8 mouse cellular contexts compared by ENCODE assay signal in genomic region chr13:99018526-99019201, GRCm38 (mm10). TPM values are rescaled to one million over a fixed set of nuclear protein-coding genes. Genes with fewer than 3 reads are reported as not detected.
DNase-seq lines count a peak whose midpoint lies in the region; ATAC-seq and TF ChIP-seq lines count a peak whose summit lies in the region.

No protein-coding gene starts in this region.

- H3K27me3 ChIP-seq in lung, embryonic 14.5 days (ENCODE audit: insufficient read depth, low read length): no peaks in the 10 kb centered on the region
- no peaks in the 10 kb centered on the region for H3K27me3 ChIP-seq in embryonic facial prominence, embryonic 10.5 days (replicated peaks; ENCODE audit: low read depth, poor library complexity, severe bottlenecking)
- H3K27me3 ChIP-seq in hindbrain, embryonic 10.5 days (ENCODE audit: insufficient read depth, poor library complexity, severe bottlenecking): no peaks in the 10 kb centered on the region
- H3K27me3 ChIP-seq in limb, embryonic 12.5 days: no peaks in the 10 kb centered on the region
- H3K27me3 ChIP-seq in midbrain, embryonic 10.5 days (ENCODE audit: low read depth, poor library complexity, severe bottlenecking): no peaks in the 10 kb centered on the region

- no peak for TF ChIP-seq CTCF in lung, embryonic 14.5 days (IDR thresholded peaks at IDR 0.05; ENCODE audit: low read depth)

- H3K4me2 ChIP-seq in lung, embryonic 14.5 days: no peak overlapping the region
- H3K4me2 ChIP-seq in limb, embryonic 12.5 days: peak overlapping the region; percentile 35

- no peaks in the 10 kb centered on the region for H3K4me1 ChIP-seq in lung, embryonic 14.5 days (ENCODE audit: insufficient read depth)
- H3K4me1 ChIP-seq in embryonic facial prominence, embryonic 10.5 days: 0 out of 2 replicates have a peak, but pooled peaks cover 3% of the 10 kb centered on the region
- H3K4me1 ChIP-seq in hindbrain, embryonic 10.5 days (replicated peaks): peaks cover 9% of the 10 kb centered on the region
- peaks cover 3% of the 10 kb centered on the region; the same call in 1 of the 2 replicates for H3K4me1 ChIP-seq in limb, embryonic 12.5 days (replicated peaks)
- peaks cover 11% of the 10 kb centered on the region for H3K4me1 ChIP-seq in midbrain, embryonic 10.5 days

- DNase-seq in lung, embryonic 14.5 days: peak; percentile 11
- DNase-seq in lung, adult 18-20 months: no peak
- DNase-seq in embryonic facial prominence, embryonic 10.5 days (ENCODE audit: low spot score): no peak
- no peak for DNase-seq in hindbrain, embryonic 10.5 days (ENCODE audit: low spot score)
- DNase-seq in testis, postnatal 10 days (ENCODE audit: low spot score): peak; percentile 70
- no peak for DNase-seq in midbrain, embryonic 10.5 days (ENCODE audit: low spot score)
- DNase-seq in cerebellum, postnatal 36 days: no peak

- no peaks in the 10 kb centered on the region for H3K36me3 ChIP-seq in lung, embryonic 14.5 days (ENCODE audit: insufficient read depth)
- H3K36me3 ChIP-seq in embryonic facial prominence, embryonic 10.5 days (replicated peaks): no peaks in the 10 kb centered on the region
- no peaks in the 10 kb centered on the region for H3K36me3 ChIP-seq in hindbrain, embryonic 10.5 days
- H3K36me3 ChIP-seq in limb, embryonic 12.5 days: no peaks in the 10 kb centered on the region
- H3K36me3 ChIP-seq in midbrain, embryonic 10.5 days: no peaks in the 10 kb centered on the region

- H3K4me3 ChIP-seq in lung, embryonic 14.5 days (ENCODE audit: low read depth, low read length): no peak overlapping the region
- H3K4me3 ChIP-seq in embryonic facial prominence, embryonic 10.5 days: no peak overlapping the region
- H3K4me3 ChIP-seq in hindbrain, embryonic 10.5 days: no peak overlapping the region
- no peak overlapping the region for H3K4me3 ChIP-seq in limb, embryonic 12.5 days (replicated peaks)
- no peak overlapping the region for H3K4me3 ChIP-seq in midbrain, embryonic 10.5 days

- no peak overlapping the region for H3K27ac ChIP-seq in lung, embryonic 14.5 days (ENCODE audit: low read depth)
- peak overlapping the region; percentile 57; the same call in 1 of the 2 replicates for H3K27ac ChIP-seq in embryonic facial prominence, embryonic 10.5 days (replicated peaks)
- H3K27ac ChIP-seq in hindbrain, embryonic 10.5 days: peak overlapping the region; percentile 56
- H3K27ac ChIP-seq in limb, embryonic 12.5 days: no peak overlapping the region
- H3K27ac ChIP-seq in midbrain, embryonic 10.5 days (replicated peaks): no peak overlapping the region; the same call in 1 of the 2 replicates

- H3K9ac ChIP-seq in lung, embryonic 14.5 days: no peak overlapping the region
- H3K9ac ChIP-seq in limb, embryonic 12.5 days (replicated peaks): no peak overlapping the region

- WGBS in lung, embryonic 14.5 days: 64% methylated on average over 15 of the region's 15 CpGs
- 77% methylated on average over 15 of the region's 15 CpGs for WGBS in embryonic facial prominence, embryonic 10.5 days
- WGBS in hindbrain, embryonic 10.5 days: 67% methylated on average over 15 of the region's 15 CpGs
- WGBS in limb, embryonic 12.5 days: 35% methylated on average over 15 of the region's 15 CpGs
- 80% methylated on average over 15 of the region's 15 CpGs for WGBS in midbrain, embryonic 10.5 days

- H3K9me3 ChIP-seq in lung, embryonic 14.5 days (ENCODE audit: low read depth, low read length): no peaks in the 10 kb centered on the region
- H3K9me3 ChIP-seq in embryonic facial prominence, embryonic 10.5 days: no peaks in the 10 kb centered on the region
- no peaks in the 10 kb centered on the region for H3K9me3 ChIP-seq in hindbrain, embryonic 10.5 days
- no peaks in the 10 kb centered on the region for H3K9me3 ChIP-seq in limb, embryonic 12.5 days
- H3K9me3 ChIP-seq in midbrain, embryonic 10.5 days (replicated peaks): no peaks in the 10 kb centered on the region

- peak; percentile 78; the same call in 1 of the 2 replicates for ATAC-seq in lung, embryonic 14.5 days (ENCODE audit: insufficient read depth)
- no peak for ATAC-seq in limb, embryonic 12.5 days (ENCODE audit: insufficient number of reproducible peaks, insufficient read depth, low FRiP score, low TSS enrichment, low read depth)

RNA-seq across cellular contexts. Expression of gene 1700024P04Rik, which starts 34.3 kb away (rescaled TPM):
- not detected in 2 replicates for polyA plus RNA-seq in lung, embryonic 14.5 days (2014; fragmentation: Nextera tagmentation; extraction: Ambion mirVana)
- not detected in 2 replicates for polyA plus RNA-seq in embryonic facial prominence, embryonic 10.5 days (2016; fragmentation: Nextera tagmentation; extraction: Ambion mirVana)
- polyA plus RNA-seq in hindbrain, embryonic 10.5 days (2016; fragmentation: Nextera tagmentation; extraction: Ambion mirVana): not detected in 2 replicates
- not detected in 2 replicates for polyA plus RNA-seq in limb, embryonic 12.5 days (2016; fragmentation: Nextera tagmentation; extraction: Ambion mirVana)
- polyA plus RNA-seq in midbrain, embryonic 10.5 days (2016; fragmentation: Nextera tagmentation; extraction: Ambion mirVana): not detected in 2 replicates

Comparison
In these comparisons a context has a peak if more than half of its experiments do, and no peak if none do; other contexts are left out.
1. DNase-seq: peak in lung, embryonic 14.5 days (single experiment) and testis, postnatal 10 days (single experiment); none in lung, adult 18-20 months (0 of 2), embryonic facial prominence, embryonic 10.5 days (single experiment), hindbrain, embryonic 10.5 days (single experiment), midbrain, embryonic 10.5 days (single experiment) and cerebellum, postnatal 36 days (0 of 2).
2. H3K27ac ChIP-seq: peak in embryonic facial prominence, embryonic 10.5 days (single experiment) and hindbrain, embryonic 10.5 days (single experiment); none in lung, embryonic 14.5 days (single experiment), limb, embryonic 12.5 days (single experiment) and midbrain, embryonic 10.5 days (single experiment).